Mouse (Mus musculus) adrenal gland, adult 10 weeks (tissue): Measurements from ENCODE around the gene 9330159F19Rik. TPM values are rescaled to one million over a fixed set of nuclear protein-coding genes. Genes with fewer than 3 reads are reported as not detected.

Source experiments
- polyA plus RNA-seq: library from polyadenylated mRNA; stranded (reverse); fragments of 350-450 nt; fragmentation: Illumina TruSeq; extraction: RNeasy Lipid Tissue Mini Kit (QIAGEN cat#74804); gene quantifications from one replicate; pipeline ENCODE4 v1.2.3, GENCODE M21; 2014; ENCODE audit warnings: low read depth, low replicate concordance

The 9330159F19Rik gene
- polyA plus RNA-seq, result 10.0 TPM

GRCm38 (mm10) chr10:29211453-29211852 lies at the start of gene 9330159F19Rik:
Gene 9330159F19Rik, plus strand, starts transcription at chr10:29211606.

GRCm38 (mm10) chr10:29198642-29199041 lies 12.8 kb upstream of the 9330159F19Rik start, which contains the start of gene Gm49353:
Gene Gm49353, plus strand, starts transcription at chr10:29198954.

Other genes with a start within 250 kb of the 9330159F19Rik start
- not detected for gene 2310057J18Rik, start 225.3 kb upstream of the 9330159F19Rik start, polyA plus RNA-seq
- gene Soga3, start 67.8 kb upstream of the 9330159F19Rik start, polyA plus RNA-seq, result 19.5 TPM
- 6.2 TPM for gene Gm49353, start 12.7 kb upstream of the 9330159F19Rik start, polyA plus RNA-seq
- 278 TPM for gene Echdc1, start 101.6 kb downstream of the 9330159F19Rik start, polyA plus RNA-seq
- 88.4 TPM for gene Rnf146, start 150.8 kb downstream of the 9330159F19Rik start, polyA plus RNA-seq